Mouse (Mus musculus): ENCODE data around the gene Cacna1c. TPM values are rescaled to one million over a fixed set of nuclear protein-coding genes. Genes with fewer than 3 reads are reported as not detected.
"Not testable (repeated sequence)": the region's sequence is repeated elsewhere in the genome, so short reads cannot be mapped to it uniquely, and the experiment has no call there.

Gene Cacna1c
- polyA plus RNA-seq, 1 experiment from 2014 or later, result 13.7 TPM

GRCm38 (mm10) chr6:118593377-118594061 lies 602.7 kb downstream of the Cacna1c start:
- H3K9ac ChIP-seq (replicated peaks; ENCODE audit: low read depth, low read length), result peak overlapping the region; percentile 2; the same call in 1 of the 2 replicates
- 1% methylated on average over 34 of the region's 34 CpGs for WGBS

GRCm38 (mm10) chr6:118592662-118593376 lies 603.4 kb downstream of the Cacna1c start:
- ATAC-seq (ENCODE audit: low read depth), result no peak
- no peak overlapping the region; the same call in 1 of the 2 replicates for H3K9ac ChIP-seq (replicated peaks; ENCODE audit: low read depth, low read length)
- 18% methylated on average over 21 of the region's 21 CpGs for WGBS
- H3K4me2 ChIP-seq (ENCODE audit: low read depth, low read length), result peak overlapping the region; percentile 39
- no peaks in the 10 kb centered on the region for H3K36me3 ChIP-seq (ENCODE audit: control insufficient read depth, insufficient read depth, low read length)
- H3K4me1 ChIP-seq (ENCODE audit: control insufficient read depth, insufficient read depth, low read length), result no peaks in the 10 kb centered on the region
- no peaks in the 10 kb centered on the region for H3K9me3 ChIP-seq (ENCODE audit: control insufficient read depth, low read length)
- peak overlapping the region; percentile 20; the same call in 1 of the 2 replicates for H3K4me3 ChIP-seq (ENCODE audit: low read depth, low read length)
- no peaks in the 10 kb centered on the region; the same call in 1 of the 2 replicates for H3K27me3 ChIP-seq (ENCODE audit: control insufficient read depth, insufficient read depth, low read length)
- H3K27ac ChIP-seq (ENCODE audit: low read depth, low read length), result no peak overlapping the region

More at GRCm38 (mm10) chr6:118593377-118594061, 602.7 kb downstream of the Cacna1c start:
- no peaks in the 10 kb centered on the region for H3K9me3 ChIP-seq (ENCODE audit: control insufficient read depth, low read length)
- H3K27me3 ChIP-seq (ENCODE audit: control insufficient read depth, insufficient read depth, low read length), result no peaks in the 10 kb centered on the region; the same call in 1 of the 2 replicates
- no peaks in the 10 kb centered on the region for H3K36me3 ChIP-seq (ENCODE audit: control insufficient read depth, insufficient read depth, low read length)
- no peak overlapping the region for H3K27ac ChIP-seq (ENCODE audit: low read depth, low read length)
- H3K4me3 ChIP-seq (ENCODE audit: low read depth, low read length), result peak overlapping the region; percentile 20
- H3K4me2 ChIP-seq (ENCODE audit: low read depth, low read length), result peak overlapping the region; percentile 39
- peak; percentile 69; the same call in 1 of the 2 replicates for ATAC-seq (ENCODE audit: low read depth)
- H3K4me1 ChIP-seq (ENCODE audit: control insufficient read depth, insufficient read depth, low read length), result no peaks in the 10 kb centered on the region

GRCm38 (mm10) chr6:118578741-118579140 lies 617.5 kb downstream of the Cacna1c start:
- ATAC-seq (ENCODE audit: low read depth); H3K4me2 ChIP-seq (ENCODE audit: low read depth, low read length); H3K4me1 ChIP-seq (ENCODE audit: control insufficient read depth, insufficient read depth, low read length); H3K9ac ChIP-seq (replicated peaks; ENCODE audit: low read depth, low read length); H3K4me3 ChIP-seq (ENCODE audit: low read depth, low read length); H3K27me3 ChIP-seq (ENCODE audit: control insufficient read depth, insufficient read depth, low read length); H3K36me3 ChIP-seq (ENCODE audit: control insufficient read depth, insufficient read depth, low read length); H3K27ac ChIP-seq (ENCODE audit: low read depth, low read length); H3K9me3 ChIP-seq (ENCODE audit: control insufficient read depth, low read length): not testable (repeated sequence)
- 86% methylated on average over 4 of the region's 4 CpGs for WGBS

- 74% methylated on average over 6 of the region's 6 CpGs for WGBS
- ATAC-seq (ENCODE audit: low read depth), result no peak
- H3K4me3 ChIP-seq (ENCODE audit: low read depth, low read length), result no peak overlapping the region
- no peaks in the 10 kb centered on the region for H3K27me3 ChIP-seq (ENCODE audit: control insufficient read depth, insufficient read depth, low read length)
- H3K4me1 ChIP-seq (ENCODE audit: control insufficient read depth, insufficient read depth, low read length), result no peaks in the 10 kb centered on the region
- no peaks in the 10 kb centered on the region for H3K36me3 ChIP-seq (ENCODE audit: control insufficient read depth, insufficient read depth, low read length)
- no peaks in the 10 kb centered on the region for H3K9me3 ChIP-seq (ENCODE audit: control insufficient read depth, low read length)
- H3K27ac ChIP-seq (ENCODE audit: low read depth, low read length), result no peak overlapping the region
- no peak overlapping the region for H3K4me2 ChIP-seq (ENCODE audit: low read depth, low read length)
- H3K9ac ChIP-seq (replicated peaks; ENCODE audit: low read depth, low read length), result no peak overlapping the region
Measured at GRCm38 (mm10) chr6:118574351-118574750, 621.9 kb downstream of the Cacna1c start.

- H3K4me3 ChIP-seq (ENCODE audit: low read depth, low read length), result no peak overlapping the region
- ATAC-seq (ENCODE audit: low read depth), result no peak
Measured at GRCm38 (mm10) chr6:118567816-118568215, 628.4 kb downstream of the Cacna1c start.

GRCm38 (mm10) chr6:118561745-118562609 lies 634.2 kb downstream of the Cacna1c start, which contains the start of gene Ankrd26:
TSS of gene Ankrd26 (minus strand) at chr6:118562226.
- Histone ChIP-seq H3K27ac (ENCODE audit: low read depth, low read length) (peak within 1 kb of the TSS; percentile 84), H3K4me2 (ENCODE audit: low read depth, low read length) (peak within 1 kb of the TSS; percentile 92), H3K4me1 (ENCODE audit: control insufficient read depth, insufficient read depth, low read length) (peaks cover 21% of the 10 kb centered on the region), H3K36me3 (ENCODE audit: control insufficient read depth, insufficient read depth, low read length) (peaks cover 7% of the 10 kb centered on the region; the same call in 1 of the 2 replicates), H3K9ac (replicated peaks; ENCODE audit: low read depth, low read length) (peak within 1 kb of the TSS; percentile 78), H3K27me3 (ENCODE audit: control insufficient read depth, insufficient read depth, low read length) (no peaks in the 10 kb centered on the region), H3K9me3 (ENCODE audit: control insufficient read depth, low read length) (no peaks in the 10 kb centered on the region), H3K4me3 (ENCODE audit: low read depth, low read length) (peak within 1 kb of the TSS; percentile 77)
- WGBS, result 5% methylated on average over 54 of the region's 54 CpGs
- ATAC-seq (ENCODE audit: low read depth), result peak; percentile 95

More at GRCm38 (mm10) chr6:118567816-118568215, 628.4 kb downstream of the Cacna1c start:
- Histone ChIP-seq H3K27ac (ENCODE audit: low read depth, low read length) (no peak overlapping the region), H3K36me3 (ENCODE audit: control insufficient read depth, insufficient read depth, low read length) (no peaks in the 10 kb centered on the region), H3K9ac (replicated peaks; ENCODE audit: low read depth, low read length) (no peak overlapping the region), H3K9me3 (ENCODE audit: control insufficient read depth, low read length) (no peaks in the 10 kb centered on the region), H3K4me2 (ENCODE audit: low read depth, low read length) (no peak overlapping the region), H3K27me3 (ENCODE audit: control insufficient read depth, insufficient read depth, low read length) (no peaks in the 10 kb centered on the region), H3K4me1 (ENCODE audit: control insufficient read depth, insufficient read depth, low read length) (peaks cover 6% of the 10 kb centered on the region)
- 94% methylated on average over 3 of the region's 3 CpGs for WGBS

- ATAC-seq (ENCODE audit: low read depth), result no peak
- Histone ChIP-seq H3K27ac (ENCODE audit: low read depth, low read length) (no peak overlapping the region), H3K27me3 (ENCODE audit: control insufficient read depth, insufficient read depth, low read length) (no peaks in the 10 kb centered on the region), H3K4me2 (ENCODE audit: low read depth, low read length) (peak overlapping the region; percentile 92), H3K9me3 (ENCODE audit: control insufficient read depth, low read length) (no peaks in the 10 kb centered on the region), H3K9ac (replicated peaks; ENCODE audit: low read depth, low read length) (peak overlapping the region; percentile 78), H3K4me3 (ENCODE audit: low read depth, low read length) (peak overlapping the region; percentile 77), H3K36me3 (ENCODE audit: control insufficient read depth, insufficient read depth, low read length) (peaks cover 8% of the 10 kb centered on the region; the same call in 1 of the 2 replicates), H3K4me1 (ENCODE audit: control insufficient read depth, insufficient read depth, low read length) (peaks cover 21% of the 10 kb centered on the region)
- WGBS, result 85% methylated on average over 8 of the region's 8 CpGs
Measured at GRCm38 (mm10) chr6:118561225-118561624, 635.0 kb downstream of the Cacna1c start.

GRCm38 (mm10) chr6:118538627-118539026 lies 657.6 kb downstream of the Cacna1c start:
- ATAC-seq (ENCODE audit: low read depth), result no peak
- Histone ChIP-seq H3K9ac (replicated peaks; ENCODE audit: low read depth, low read length) (no peak overlapping the region), H3K4me2 (ENCODE audit: low read depth, low read length) (no peak overlapping the region), H3K36me3 (ENCODE audit: control insufficient read depth, insufficient read depth, low read length) (peaks cover 44% of the 10 kb centered on the region; the same call in 1 of the 2 replicates), H3K27ac (ENCODE audit: low read depth, low read length) (no peak overlapping the region), H3K27me3 (ENCODE audit: control insufficient read depth, insufficient read depth, low read length) (no peaks in the 10 kb centered on the region), H3K4me3 (ENCODE audit: low read depth, low read length) (no peak overlapping the region), H3K9me3 (ENCODE audit: control insufficient read depth, low read length) (no peaks in the 10 kb centered on the region), H3K4me1 (ENCODE audit: control insufficient read depth, insufficient read depth, low read length) (no peaks in the 10 kb centered on the region)
- WGBS, result 94% methylated on average over 4 of the region's 4 CpGs
